Mouse (Mus musculus) spleen, postnatal 10 days (tissue): ENCODE measurements at regions not wholly inside any gene's neighbourhood (a gene's known extent, or its start where the extent isn't known, plus 50 kb on each side); places are given as distances from the start of the nearest gene placed in this dataset.

Source experiments
- DNase-seq, 2 experiments: peaks; one replicate each; pipeline ENCODE4 v3.0.0; 2021 to 2022; ENCODE audit warnings: low spot score in 2 of 2

DNA sequence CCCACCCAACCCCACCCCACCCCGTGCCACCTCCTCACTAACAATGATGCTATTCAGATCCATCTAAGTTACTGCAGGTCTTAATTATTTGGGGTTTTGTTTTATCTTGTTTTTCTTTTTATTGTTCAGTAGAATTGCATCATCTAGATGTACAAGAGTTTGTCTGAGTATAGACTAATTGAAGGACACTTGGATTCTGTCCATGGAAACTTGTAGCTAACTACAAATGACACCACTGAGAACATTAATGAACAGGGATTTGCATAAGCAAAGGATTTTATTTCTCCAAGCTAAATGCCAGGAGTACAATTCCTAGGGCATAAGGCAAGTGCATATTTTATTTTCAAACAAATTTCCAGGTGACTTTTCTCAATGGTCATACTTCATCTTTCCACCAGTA lies 318.4 kb upstream of the Slc7a11 start:
- no peak for DNase-seq

DNA sequence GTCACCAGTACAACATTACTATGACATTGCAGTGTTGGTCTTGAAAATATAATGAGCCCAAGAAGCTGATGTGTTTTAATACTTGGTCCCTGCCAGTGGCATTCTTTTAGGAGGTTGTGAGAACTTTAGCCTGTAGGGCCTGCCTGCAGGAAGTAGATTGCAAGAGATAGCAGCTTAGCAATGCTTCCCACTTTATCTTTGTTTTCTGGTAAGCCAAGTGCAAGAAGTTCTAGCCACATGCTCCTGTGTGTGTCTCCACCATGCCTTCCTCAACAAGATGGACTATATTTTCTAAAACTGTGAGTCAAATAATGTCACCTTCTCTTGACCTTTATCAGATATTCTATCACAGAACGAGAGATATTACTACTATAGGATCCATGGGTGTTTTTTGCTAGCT lies 314.7 kb upstream of the Slc7a11 start:
- no peak for DNase-seq

DNA sequence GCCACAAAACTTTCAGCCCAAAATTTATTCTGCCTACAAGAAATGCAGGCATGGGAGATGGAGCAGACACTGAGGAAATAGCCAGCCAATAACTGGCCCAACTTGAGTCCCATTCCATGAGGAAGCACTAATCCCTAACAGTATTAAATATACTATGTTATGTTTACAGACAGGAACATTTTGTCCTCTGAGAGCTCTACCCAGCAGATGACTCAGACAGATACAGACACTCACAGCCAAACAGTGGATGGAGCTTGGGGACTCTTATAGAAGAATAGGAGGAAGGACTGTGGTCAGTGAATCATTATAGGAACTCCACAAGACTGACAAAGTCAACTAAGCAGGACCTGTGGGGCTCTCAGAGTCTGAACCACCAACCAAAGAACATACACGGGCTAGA lies 293.8 kb upstream of the Slc7a11 start:
- no peak for DNase-seq

DNA sequence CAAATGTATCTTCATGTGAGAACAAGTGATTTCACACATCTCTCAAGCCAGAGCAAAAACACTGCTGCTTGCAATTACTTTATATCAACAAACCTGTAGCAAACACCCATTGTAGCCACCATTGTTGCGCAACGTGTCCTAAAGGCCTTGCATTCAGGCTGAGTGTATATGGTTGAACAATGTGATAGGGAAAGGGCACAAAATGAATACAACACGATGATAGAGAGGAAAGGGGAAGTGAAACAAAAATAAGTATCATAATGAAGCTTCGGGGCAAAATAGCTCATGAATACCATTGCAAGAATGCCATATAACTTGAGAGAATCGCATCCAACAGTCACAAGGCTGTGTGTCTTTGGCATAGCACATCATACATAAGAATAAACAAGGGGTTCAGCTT lies 275.6 kb upstream of the Slc7a11 start:
- no peak for DNase-seq

DNA sequence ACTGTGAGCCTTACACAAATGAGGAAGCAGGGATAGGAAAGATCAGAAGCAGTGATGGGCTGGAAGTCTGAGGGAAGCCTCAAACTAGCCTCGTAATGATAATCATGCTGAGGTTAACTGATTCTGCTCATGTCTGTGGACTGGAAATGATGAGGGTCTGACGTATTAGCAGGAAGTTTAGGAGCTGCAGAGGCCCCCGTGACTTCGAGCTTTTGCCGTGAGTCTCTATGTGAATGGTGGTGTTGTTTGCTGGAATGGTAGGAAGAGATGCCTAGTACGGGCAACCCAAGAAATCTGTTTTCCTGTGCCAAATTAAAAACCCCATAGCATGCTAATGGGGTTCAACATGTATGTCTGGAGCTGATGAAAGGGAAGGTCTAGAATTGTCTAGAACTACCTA lies 270.0 kb upstream of the Slc7a11 start:
- no peak for DNase-seq

DNA sequence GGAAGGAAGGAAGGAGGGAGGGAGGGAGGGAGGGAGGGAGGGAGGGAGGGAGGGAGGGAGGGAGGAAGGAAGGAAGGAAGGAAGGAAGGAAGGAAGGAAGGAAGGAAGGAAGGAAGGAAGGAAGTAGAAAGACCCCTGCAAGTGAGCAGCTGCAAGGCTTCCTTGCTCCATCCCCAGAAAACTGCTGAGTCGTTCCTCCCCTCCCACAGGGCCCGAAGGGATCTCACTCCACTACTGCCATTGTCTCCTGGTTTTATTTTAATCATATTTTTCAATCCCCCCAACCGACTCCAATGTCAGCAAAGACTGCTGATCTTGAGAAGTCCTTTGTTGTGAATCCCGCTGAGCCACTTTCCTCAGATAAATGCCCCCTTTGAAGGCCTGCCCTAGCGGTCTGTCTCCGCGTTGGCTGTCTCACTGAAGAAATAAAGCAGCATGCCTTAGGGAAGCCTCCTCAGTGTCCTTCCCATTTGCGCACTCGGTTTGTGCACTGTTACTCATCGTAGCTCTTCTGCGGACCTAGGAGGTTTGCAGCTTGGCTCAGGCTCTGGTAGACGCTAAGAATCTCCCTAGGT lies 266.1 kb upstream of the Slc7a11 start:
- no peak for DNase-seq

DNA sequence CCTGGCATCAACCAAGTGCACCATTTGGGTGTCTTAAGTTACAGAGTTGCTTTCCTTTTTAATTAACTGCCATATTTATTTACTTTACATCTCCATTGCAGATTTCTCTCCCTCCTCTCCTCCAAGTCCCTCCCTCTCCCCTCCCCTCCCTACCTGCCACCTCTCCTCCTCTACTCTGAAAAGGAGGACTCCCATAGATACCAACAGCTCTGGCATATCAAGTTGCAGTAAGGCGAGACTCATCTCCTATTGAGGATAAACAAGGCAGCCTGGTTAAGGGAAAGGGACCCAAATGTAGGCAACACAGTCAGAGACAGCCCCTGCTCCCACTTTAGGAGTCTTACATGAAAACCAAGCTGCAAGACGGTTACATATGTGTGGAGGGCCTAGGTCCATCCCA lies 263.3 kb upstream of the Slc7a11 start:
- DNase-seq = no peak

DNA sequence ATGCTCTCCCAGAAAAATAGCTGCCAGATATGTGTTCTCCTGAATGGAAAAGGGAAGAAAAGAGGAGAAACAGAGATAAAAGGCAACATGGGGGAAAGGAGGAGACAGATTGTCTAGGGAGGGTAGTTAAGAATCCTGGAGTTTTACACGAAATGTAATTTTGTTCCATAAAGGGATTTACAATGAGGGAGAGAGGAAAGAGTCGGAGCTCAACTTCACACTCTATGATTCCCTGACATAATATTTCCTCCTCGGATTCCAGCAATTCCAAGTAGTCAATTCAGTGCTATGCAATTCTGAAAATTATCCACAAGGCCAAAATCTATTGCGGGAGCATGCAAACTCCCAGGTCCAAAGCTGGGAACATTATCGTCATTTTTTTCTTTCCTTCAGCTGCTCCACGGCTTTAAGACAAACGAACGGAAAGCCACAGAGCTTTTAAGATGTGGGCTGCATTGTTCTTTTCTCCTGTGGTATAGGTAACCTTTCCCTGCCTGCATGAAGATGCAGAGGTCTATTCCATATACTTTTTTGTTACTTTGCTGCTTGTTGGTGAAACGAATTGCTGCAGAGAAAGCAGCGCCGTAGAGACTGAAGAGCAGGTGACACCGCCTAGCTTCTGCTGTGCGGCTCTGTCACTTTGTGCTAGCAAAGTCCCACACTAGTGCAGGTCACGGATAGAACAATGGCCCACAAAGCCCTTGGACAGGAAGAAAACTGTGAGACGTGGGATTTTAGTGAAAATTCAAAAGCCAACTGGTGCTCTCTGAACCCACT lies 251.7 kb upstream of the Slc7a11 start:
- DNase-seq = no peak

DNA sequence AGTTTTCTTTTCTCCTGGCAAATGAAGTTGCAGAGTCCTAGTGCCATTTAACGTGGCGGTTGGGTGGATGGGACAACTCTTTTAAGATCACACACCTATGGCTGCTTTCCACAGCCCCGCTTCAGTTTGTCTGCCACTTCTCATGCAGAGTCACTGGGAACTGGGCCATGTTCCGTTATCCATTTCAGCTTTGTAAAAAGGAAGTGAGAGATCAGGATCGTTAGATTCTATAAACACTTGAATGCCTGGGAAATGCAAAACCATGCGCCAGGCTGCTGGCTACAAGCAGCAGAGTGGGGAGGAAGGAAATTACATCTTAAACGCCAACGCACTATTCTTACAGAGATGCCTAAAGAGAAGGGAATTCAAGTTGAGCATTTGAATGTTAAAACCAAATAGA lies 251.1 kb upstream of the Slc7a11 start:
- DNase-seq = no peak

DNA sequence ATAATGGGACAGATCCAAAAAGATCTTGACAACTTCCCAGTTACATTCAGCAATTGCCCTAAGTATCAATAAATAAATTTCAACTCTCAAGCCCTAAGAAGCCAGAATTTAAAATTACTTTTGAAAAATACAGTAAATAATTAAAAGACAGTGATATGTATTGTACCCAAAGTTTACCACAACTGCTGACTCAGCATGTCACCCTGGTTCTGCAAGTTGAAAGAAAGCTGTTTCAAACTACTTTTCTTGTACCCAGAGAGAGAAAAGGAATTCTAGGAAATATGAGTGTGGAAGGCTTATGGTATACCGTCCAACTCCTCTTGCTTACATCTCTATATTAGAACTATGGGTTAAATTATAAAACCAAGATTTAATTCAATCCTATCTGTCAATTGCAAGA lies 248.9 kb upstream of the Slc7a11 start:
- no peak for DNase-seq

DNA sequence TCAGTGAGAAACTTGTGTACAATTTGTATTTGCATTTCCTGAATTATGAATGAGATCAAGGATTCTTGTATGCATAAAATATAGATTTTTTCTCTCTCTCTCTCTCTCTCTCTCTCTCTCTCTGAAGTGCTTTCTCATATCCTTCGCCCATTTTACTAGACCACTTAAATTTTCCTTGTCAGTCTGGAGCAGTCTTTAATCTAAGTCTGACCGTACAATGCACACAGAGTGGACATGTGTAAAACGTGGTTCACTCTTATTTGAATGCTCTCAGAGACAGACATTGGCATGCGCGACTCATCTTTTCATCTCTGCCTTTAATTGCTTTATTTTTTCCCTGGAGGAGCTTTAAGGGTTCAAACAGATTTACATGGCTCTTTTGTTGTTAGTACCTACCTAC lies 247.3 kb upstream of the Slc7a11 start:
- DNase-seq = no peak

DNA sequence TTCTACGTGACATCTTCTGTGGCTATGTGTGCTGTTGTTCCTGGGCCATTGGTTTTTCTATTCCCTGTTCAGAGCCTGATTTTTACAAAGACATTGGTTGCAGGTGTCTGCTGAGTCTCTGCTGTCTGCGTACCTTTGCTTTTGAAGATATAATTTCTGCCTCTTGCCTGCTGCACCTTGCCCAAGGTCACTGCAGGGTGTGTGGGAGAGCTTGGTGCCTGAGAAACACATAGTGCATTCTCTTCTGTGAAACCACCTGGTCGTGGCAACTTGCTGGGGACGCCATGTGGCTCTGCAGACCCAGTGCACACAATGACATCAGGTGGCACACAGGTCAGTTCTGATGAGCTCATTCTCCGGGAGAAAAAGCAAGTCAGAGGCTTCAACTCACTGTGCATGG lies 246.0 kb upstream of the Slc7a11 start:
- no peak for DNase-seq

DNA sequence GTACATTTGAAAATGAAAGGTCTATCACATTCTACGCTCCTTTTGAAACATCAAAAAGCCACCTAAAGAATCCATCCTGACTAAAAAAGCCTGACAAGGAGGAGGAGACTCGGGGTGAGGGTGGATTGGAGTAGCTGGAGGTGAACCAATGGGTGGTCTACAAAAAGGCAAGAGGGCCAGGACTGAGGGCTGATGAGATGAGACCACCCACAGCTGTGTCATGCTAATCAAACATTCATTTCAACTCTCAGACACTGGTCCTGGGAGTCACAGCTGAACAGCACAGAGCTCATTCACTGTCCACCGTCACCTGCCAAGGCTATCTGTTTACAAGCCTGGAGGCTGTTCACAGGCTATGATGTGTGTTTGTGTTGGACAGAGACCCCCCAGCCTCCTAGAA lies 244.3 kb upstream of the Slc7a11 start:
- no peak for DNase-seq

DNA sequence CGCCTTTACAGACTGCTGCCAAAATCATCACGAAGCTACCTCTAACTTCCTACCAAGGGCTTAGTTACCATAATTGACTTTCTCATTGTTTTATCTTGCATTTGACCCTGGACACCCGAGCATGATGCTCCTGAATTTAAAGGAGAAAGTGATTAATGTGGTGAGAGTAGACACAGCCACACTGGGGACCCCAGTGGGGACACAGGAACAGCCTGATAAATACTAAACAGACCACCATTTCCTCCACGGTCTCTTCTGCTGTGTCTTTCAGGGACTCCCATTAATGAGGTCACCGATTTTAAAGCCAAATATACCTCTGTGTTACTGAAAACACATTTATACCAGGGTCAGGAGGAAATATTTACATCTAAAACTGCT lies 235.2 kb upstream of the Slc7a11 start:
- DNase-seq = no peak

DNA sequence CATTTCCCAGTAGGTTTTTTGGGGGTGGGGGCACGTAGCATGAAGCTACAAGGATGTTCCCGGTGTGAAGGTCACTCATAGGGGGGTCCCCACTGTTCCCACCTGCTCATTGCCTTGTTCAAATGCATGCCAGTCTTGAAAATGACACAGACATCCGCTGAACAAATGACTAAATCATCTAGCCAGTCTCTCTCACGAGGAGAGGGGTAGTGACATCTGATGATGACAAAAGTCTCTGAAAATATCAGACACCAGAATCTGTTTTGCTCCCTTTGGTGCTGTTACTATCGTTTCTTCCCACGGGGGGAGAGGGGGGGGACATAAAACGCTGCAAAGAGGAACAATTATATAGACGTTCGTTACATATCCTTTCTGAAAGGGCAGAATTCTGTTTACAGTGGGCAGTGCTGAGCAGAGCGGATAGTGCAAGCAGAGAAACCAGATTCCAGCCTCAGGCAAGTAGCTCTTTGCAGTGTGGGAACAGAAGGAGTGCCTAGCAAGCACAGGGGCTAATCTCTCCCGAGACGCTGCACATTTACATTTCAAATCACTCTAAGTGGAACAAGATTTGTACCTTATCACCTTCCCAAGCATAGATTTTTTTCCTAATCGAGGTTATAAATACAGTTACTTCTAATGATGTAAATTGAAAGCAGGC lies 234.7 kb upstream of the Slc7a11 start:
- no peak for DNase-seq

DNA sequence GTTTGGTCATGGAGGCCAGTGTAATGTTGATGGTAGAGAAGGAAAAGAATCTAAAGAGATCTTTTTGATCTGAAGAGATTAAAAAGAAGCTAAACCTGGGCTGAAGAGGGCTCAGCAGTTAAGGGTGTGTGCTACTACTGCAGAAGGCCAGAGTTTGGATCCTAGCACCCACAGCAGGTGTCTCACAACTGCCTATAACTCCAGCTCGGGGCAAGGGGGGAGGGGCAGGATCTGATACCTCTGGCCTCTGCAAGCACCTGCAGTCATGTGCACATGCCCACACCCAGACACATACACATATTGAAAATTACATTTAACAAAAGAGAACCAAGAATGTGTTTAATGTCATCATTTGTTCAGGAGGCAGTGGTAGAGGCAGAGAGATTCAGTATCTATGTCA lies 232.4 kb upstream of the Slc7a11 start:
- no peak for DNase-seq

DNA sequence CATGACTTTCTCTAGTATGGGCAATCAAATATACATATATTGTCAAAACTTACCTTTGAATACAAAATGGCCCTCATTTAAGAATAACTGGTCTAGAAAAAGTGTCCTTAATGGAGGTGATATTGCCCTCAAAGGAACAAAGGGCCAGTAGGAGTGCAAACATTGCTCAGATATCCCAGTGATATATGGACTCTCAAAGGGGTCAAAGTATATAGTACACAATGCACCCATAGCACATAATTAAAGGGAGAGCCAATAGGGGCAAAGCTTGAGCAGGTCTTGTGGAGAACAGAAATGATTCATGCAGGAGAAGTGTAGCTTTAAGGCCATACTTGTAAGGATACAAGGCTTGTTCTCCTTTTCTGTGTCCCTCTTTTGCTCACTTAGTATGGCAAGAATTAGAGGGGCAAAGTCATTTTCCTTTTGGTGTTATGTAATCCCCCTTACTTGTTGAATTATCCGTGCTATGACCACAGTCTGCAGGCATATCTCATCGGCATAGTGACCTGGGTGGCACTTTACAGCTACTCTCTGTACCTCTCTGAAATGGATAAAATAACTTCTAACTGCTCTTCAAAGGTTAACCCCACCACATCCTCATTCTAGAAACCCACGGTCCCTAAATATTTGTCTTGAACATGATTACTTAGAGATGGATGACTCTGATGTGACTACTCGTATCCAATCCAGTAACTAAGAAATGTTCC lies 231.6 kb upstream of the Slc7a11 start:
- DNase-seq = no peak

DNA sequence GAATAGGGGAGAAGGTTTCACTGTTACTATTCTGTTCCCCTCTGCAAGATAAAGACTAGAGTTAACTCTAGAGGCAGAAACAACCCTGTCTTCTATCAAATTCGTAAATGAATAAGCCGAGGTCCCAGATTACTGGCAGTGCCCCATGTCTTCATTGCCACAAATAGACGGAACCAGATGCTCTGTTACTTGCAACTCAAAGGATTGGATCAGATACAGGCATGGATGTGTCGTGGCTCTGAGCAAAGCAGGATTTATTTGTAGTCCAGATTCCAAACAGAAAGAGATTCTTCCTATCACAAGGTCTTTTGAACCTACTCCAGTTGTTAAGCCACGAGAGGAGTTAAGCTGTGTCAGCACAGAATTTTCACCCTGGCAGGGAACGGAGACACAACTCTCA lies 221.9 kb upstream of the Slc7a11 start:
- no peak for DNase-seq

DNA sequence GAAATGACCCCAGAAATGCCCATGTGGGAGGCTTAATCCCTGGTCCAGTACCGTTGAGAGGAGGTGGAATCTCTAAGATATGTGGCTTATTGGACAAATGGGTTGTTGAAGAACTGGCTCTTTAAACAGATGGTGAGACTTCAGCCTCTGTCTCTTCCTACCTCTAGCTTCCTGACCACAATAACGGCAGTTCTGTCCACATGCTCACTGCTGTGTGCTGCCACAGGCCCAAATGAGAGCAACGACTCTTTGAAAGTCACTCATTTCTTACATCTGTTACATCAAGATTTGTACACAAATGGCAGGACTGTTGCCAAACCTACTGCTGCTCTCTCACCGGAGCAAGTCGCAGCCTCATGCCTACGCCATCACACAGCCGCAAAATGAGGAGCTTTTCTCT lies 217.6 kb upstream of the Slc7a11 start:
- no peak for DNase-seq

DNA sequence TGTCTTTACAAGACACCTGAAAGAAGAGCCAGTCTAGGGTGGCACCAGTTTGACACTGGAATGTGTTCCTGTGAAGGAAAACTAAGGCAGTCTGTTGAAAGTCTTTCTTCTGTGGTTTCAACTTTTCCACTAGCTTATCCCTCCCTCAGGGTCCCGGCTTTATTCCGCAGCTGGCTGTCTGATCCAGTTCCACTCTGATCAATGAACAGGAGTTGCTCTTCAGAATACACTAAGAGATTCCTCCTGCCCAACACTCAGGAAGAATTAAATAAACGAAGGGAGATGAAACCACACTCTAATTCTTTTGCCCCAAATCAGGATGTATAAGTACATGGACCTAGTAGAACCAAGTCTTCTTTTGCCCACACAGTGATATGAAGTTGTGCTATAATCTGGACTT lies 217.2 kb upstream of the Slc7a11 start:
- no peak for DNase-seq

DNA sequence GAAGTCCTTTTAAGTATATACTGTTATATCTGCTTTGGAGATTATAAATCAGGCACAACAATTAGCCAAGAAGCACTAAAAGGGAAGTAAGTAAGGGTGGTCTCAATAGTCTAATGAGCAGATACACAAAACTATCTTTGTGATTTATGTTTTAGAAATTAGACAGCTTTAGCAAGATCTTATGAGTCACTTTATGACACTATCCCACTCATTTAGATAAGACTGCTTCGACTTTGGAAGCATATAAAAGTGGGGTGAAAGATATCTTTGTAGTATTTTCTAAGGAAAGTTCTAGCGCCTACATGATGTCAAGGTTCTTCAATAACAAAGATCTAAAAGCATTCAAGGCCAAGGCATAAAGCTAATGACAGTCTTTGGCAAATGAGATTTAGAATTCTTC lies 214.5 kb upstream of the Slc7a11 start:
- no peak for DNase-seq

DNA sequence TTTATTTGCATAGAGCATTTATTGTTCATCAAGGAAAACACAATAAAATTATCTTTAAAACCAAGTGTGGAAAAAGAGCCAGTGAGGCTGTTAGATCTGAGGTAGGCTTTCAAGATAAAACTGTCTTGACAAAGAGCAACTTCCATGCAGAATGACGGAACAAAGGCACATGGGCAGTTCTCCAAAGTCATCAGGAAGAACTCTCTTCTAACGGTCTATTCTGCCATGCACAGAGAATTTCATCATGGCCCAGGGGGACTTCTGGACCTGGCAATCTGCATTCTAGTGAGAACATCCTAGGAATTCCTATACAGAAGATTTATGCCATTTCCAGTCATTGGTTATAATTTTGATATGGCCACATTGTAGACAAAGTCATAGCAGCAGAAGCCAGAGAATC lies 211.0 kb upstream of the Slc7a11 start:
- DNase-seq = no peak

DNA sequence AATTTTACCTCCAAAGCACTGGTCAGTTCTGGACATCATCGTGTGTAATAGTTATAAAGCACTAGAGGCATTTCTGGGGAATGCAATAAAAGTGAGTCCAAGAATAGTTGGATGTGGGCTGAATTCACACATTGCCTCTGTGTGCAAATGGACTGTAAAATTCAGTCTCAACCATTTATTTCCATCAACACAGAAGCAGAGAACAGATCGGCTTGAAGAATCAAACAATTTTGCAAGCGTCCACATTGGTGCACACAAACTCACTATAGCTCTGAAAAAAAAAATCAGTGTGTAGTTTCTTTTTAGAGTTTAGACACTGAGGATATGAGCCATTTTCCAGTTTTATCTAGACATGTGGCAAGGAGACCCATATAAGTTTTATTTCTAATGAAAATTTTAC lies 208.9 kb upstream of the Slc7a11 start:
- DNase-seq = no peak
